ENCODE assay signal across 8 mouse cellular contexts in the genomic region with DNA sequence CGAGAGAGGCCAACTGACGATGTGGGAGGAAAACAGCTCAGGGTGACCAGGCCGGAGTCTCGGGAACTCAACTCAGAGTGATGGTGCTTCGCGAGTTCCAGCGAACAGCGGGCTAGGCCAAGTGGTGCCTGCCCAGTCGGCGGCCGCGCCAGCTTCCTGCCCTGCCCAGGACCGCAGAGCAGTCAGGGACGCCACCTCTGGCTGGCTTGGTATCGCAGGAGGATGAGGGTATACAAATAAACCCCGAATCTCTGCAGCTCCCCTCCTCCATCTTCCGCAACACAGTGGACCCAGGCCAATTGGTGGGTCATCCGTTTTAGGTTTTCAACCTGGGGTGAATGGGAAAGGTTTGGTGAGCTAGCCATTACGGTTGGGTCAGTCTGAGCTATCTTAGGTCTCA. TPM values are rescaled to one million over a fixed set of nuclear protein-coding genes. Genes with fewer than 3 reads are reported as not detected.
DNase-seq lines count a peak whose midpoint lies in the region; ATAC-seq and TF ChIP-seq lines count a peak whose summit lies in the region.

No protein-coding gene starts in this region.

- peak overlapping the region; percentile 38; the same call in 1 of the 2 replicates for H3K4me3 ChIP-seq in embryonic facial prominence, embryonic 14.5 days (ENCODE audit: low read depth, low read length)
- H3K4me3 ChIP-seq in heart, postnatal 0 days (ENCODE audit: low read depth, low read length) = peak overlapping the region; percentile 53
- peak overlapping the region; percentile 92 for H3K4me3 ChIP-seq in megakaryocyte, embryonic 14.5 days (replicated peaks)

- H3K9ac ChIP-seq in embryonic facial prominence, embryonic 14.5 days (ENCODE audit: low read depth, low read length) = no peak overlapping the region
- H3K9ac ChIP-seq in heart, postnatal 0 days (replicated peaks; ENCODE audit: low read depth, low read length) = no peak overlapping the region

- H3K9me3 ChIP-seq in embryonic facial prominence, embryonic 14.5 days (ENCODE audit: control insufficient read depth, low read length) = no peaks in the 10 kb centered on the region
- H3K9me3 ChIP-seq in heart, postnatal 0 days (replicated peaks; ENCODE audit: control insufficient read depth, low read length) = no peaks in the 10 kb centered on the region
- no peaks in the 10 kb centered on the region for H3K9me3 ChIP-seq in megakaryocyte, embryonic 14.5 days

- no peak overlapping the region for H3K27ac ChIP-seq in embryonic facial prominence, embryonic 14.5 days (replicated peaks; ENCODE audit: low read depth, low read length)
- H3K27ac ChIP-seq in heart, postnatal 0 days (ENCODE audit: low read depth) = peak overlapping the region; percentile 88

- peaks cover 10% of the 10 kb centered on the region for H3K4me1 ChIP-seq in embryonic facial prominence, embryonic 14.5 days (ENCODE audit: control insufficient read depth, insufficient read depth, low read length)
- H3K4me1 ChIP-seq in heart, postnatal 0 days (ENCODE audit: control insufficient read depth, insufficient read depth) = no peaks in the 10 kb centered on the region; the same call in 1 of the 2 replicates
- peaks cover 57% of the 10 kb centered on the region for H3K4me1 ChIP-seq in megakaryocyte, embryonic 14.5 days

- 1% methylated on average over 17 of the region's 19 CpGs for WGBS in embryonic facial prominence, embryonic 14.5 days
- WGBS in heart, postnatal 0 days = 6% methylated on average over 19 of the region's 19 CpGs

- no peak for TF ChIP-seq EP300 in heart, postnatal 0 days (IDR thresholded peaks at IDR 0.05; ENCODE audit: low read depth)

- peaks cover 83% of the 10 kb centered on the region for H3K27me3 ChIP-seq in embryonic facial prominence, embryonic 14.5 days (replicated peaks; ENCODE audit: control insufficient read depth, insufficient read depth, low read length)
- peaks cover 20% of the 10 kb centered on the region; the same call in 1 of the 2 replicates for H3K27me3 ChIP-seq in heart, postnatal 0 days (ENCODE audit: control insufficient read depth, insufficient read depth, low read length)
- peaks cover 81% of the 10 kb centered on the region for H3K27me3 ChIP-seq in megakaryocyte, embryonic 14.5 days (replicated peaks)

- H3K4me2 ChIP-seq in embryonic facial prominence, embryonic 14.5 days (ENCODE audit: low read depth, low read length) = peak overlapping the region; percentile 81
- H3K4me2 ChIP-seq in heart, postnatal 0 days (ENCODE audit: low read depth, low read length) = peak overlapping the region; percentile 82

- no peaks in the 10 kb centered on the region for H3K36me3 ChIP-seq in embryonic facial prominence, embryonic 14.5 days (ENCODE audit: control insufficient read depth, insufficient read depth, low read length)
- H3K36me3 ChIP-seq in heart, postnatal 0 days (replicated peaks; ENCODE audit: control insufficient read depth, insufficient read depth, low read length) = no peaks in the 10 kb centered on the region
- H3K36me3 ChIP-seq in megakaryocyte, embryonic 14.5 days (replicated peaks; ENCODE audit: low read length) = no peaks in the 10 kb centered on the region

- DNase-seq in CD4-positive, CD25-positive, alpha-beta regulatory T cell, adult 2 months (ENCODE audit: low read depth, low spot score) = peak; percentile 80
- DNase-seq in T-cell, adult 2 months (ENCODE audit: low spot score) = peak; percentile 69
- no peak for DNase-seq in embryonic facial prominence, embryonic 14.5 days (ENCODE audit: low spot score)
- peak; percentile 72 for DNase-seq in heart, postnatal 0 days (ENCODE audit: low spot score)
- peak; percentile 50 to 78 for DNase-seq in kidney, postnatal 36 days
- peak; percentile 43 to 63 for DNase-seq in spleen, postnatal 14 days (ENCODE audit: low spot score in 2 of 2)
- no peak for DNase-seq in frontal cortex, postnatal 10 days (ENCODE audit: low spot score in 2 of 2)

- TF ChIP-seq CTCF in heart, postnatal 0 days (IDR thresholded peaks at IDR 0.05; ENCODE audit: low read depth) = peak; percentile 45

- ATAC-seq in embryonic facial prominence, embryonic 14.5 days (ENCODE audit: low read depth) = no peak
- ATAC-seq in heart, postnatal 0 days (ENCODE audit: insufficient read depth, low read depth) = peak; percentile 34; the same call in 1 of the 2 replicates

RNA-seq across cellular contexts. Expression of a gene that starts 25.6 kb away (rescaled TPM):
- 15.0 and 17.7 TPM in 2 replicates for polyA plus RNA-seq in embryonic facial prominence, embryonic 14.5 days (2014; fragmentation: Nextera tagmentation; extraction: Ambion mirVana)
- total RNA-seq in heart, postnatal 0 days (2014; rRNA removed; ENCODE audit: low replicate concordance) = 25.7 and 35.5 TPM in 2 replicates
- polyA plus RNA-seq in heart, postnatal 0 days (2015; fragmentation: Nextera tagmentation; extraction: Ambion mirVana) = 8.9 and 10.1 TPM in 2 replicates
- 11.1 and 15.0 TPM in 2 replicates for polyA plus RNA-seq in megakaryocyte, embryonic 14.5 days (2012; ENCODE audit: insufficient read depth, low replicate concordance)

Comparison
In these comparisons a context has a peak if more than half of its experiments do, and no peak if none do; other contexts are left out.
1. DNase-seq: peak in CD4-positive, CD25-positive, alpha-beta regulatory T cell, adult 2 months (single experiment), T-cell, adult 2 months (single experiment), heart, postnatal 0 days (single experiment), kidney, postnatal 36 days (2 of 2) and spleen, postnatal 14 days (2 of 2); none in embryonic facial prominence, embryonic 14.5 days (single experiment) and frontal cortex, postnatal 10 days (0 of 2).
2. H3K4me3 ChIP-seq: peak in every context shown above with its lines; median percentile 92 in megakaryocyte, embryonic 14.5 days; 53 in heart, postnatal 0 days; 38 in embryonic facial prominence, embryonic 14.5 days.